Mouse (Mus musculus): ENCODE results near the gene C130032M10Rik. TPM values are rescaled to one million over a fixed set of nuclear protein-coding genes. Genes with fewer than 3 reads are reported as not detected.

The C130032M10Rik gene
- polyA plus RNA-seq, 1 experiment from 2014 or later = 0.54 TPM

Other genes with a start within 250 kb of the C130032M10Rik start
- not detected in 2 replicates for gene Bcl2a1c, start 185.6 kb upstream of the C130032M10Rik start, polyA plus RNA-seq (2014; fragmentation: Nextera tagmentation; extraction: Ambion mirVana)
- 129 and 138 TPM in 2 replicates for gene Crtap, start 125.0 kb upstream of the C130032M10Rik start, polyA plus RNA-seq (2014; fragmentation: Nextera tagmentation; extraction: Ambion mirVana)
- gene Glb1, start 114.6 kb upstream of the C130032M10Rik start, polyA plus RNA-seq (2014; fragmentation: Nextera tagmentation; extraction: Ambion mirVana) = 39.6 and 46.2 TPM in 2 replicates
- gene Tmppe, start 114.6 kb upstream of the C130032M10Rik start, polyA plus RNA-seq (2014; fragmentation: Nextera tagmentation; extraction: Ambion mirVana) = 4.3 and 6.3 TPM in 2 replicates
- gene Ccr4, start 10.8 kb upstream of the C130032M10Rik start, polyA plus RNA-seq (2014; fragmentation: Nextera tagmentation; extraction: Ambion mirVana) = not detected in 2 replicates
- gene Trim71, start 48.7 kb downstream of the C130032M10Rik start, polyA plus RNA-seq (2014; fragmentation: Nextera tagmentation; extraction: Ambion mirVana) = 1.00 and 1.1 TPM in 2 replicates
- gene Cnot10, start 124.5 kb downstream of the C130032M10Rik start, polyA plus RNA-seq (2014; fragmentation: Nextera tagmentation; extraction: Ambion mirVana) = 37.5 and 40.8 TPM in 2 replicates
- gene Dync1li1, start 173.1 kb downstream of the C130032M10Rik start, polyA plus RNA-seq (2014; fragmentation: Nextera tagmentation; extraction: Ambion mirVana) = 66.9 and 76.1 TPM in 2 replicates
- 35.6 and 39.5 TPM in 2 replicates for gene Cmtm6, start 215.4 kb downstream of the C130032M10Rik start, polyA plus RNA-seq (2014; fragmentation: Nextera tagmentation; extraction: Ambion mirVana)

Measured in heart, embryonic 11.5 days (tissue).